Mouse (Mus musculus): ENCODE measurements at regions not wholly inside any gene's neighbourhood (a gene's known extent, or its start where the extent isn't known, plus 50 kb on each side); places are given as distances from the start of the nearest gene placed in this dataset.

DNA sequence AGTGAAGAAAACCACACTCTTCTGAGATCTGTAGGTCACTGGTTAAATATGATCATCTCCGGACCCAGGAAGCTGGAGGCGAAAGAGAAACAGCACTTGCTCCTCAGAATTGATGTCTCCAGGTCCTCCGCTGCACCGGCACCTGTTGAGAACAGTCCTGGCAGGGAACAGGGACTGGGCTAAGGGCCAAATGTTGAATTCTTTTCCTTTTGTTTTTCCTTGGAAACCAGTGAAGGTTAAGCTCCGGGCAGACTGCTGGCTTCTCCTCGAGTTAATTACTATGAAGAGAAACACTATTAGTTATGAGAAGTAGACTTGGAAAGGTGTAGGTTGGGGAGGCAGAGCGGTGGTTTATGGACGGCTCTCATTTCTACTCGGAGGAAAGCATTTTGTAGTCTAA lies 242.7 kb downstream of the Rngtt start:
- peak; percentile 40 for DNase-seq

DNA sequence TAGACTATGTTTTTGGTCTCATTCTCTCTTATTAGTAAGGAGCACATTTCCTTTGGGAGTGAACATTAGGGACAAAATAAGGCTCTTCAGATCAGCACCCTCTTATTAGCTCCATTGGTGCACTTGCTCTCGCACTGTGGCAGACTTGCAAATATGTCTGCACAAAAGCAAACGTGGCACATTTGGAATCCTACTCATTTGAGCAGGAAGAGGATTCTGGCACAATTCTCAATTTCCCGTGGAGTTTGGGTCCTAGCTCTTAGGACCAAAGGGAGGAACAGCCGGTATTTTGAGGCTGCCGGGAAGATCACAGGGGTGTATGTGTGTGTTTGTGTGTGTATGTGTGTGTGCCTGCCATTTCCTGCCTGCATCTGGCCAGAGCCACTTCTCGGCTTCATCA lies 244.5 kb downstream of the Rngtt start:
- DNase-seq = no peak

DNA sequence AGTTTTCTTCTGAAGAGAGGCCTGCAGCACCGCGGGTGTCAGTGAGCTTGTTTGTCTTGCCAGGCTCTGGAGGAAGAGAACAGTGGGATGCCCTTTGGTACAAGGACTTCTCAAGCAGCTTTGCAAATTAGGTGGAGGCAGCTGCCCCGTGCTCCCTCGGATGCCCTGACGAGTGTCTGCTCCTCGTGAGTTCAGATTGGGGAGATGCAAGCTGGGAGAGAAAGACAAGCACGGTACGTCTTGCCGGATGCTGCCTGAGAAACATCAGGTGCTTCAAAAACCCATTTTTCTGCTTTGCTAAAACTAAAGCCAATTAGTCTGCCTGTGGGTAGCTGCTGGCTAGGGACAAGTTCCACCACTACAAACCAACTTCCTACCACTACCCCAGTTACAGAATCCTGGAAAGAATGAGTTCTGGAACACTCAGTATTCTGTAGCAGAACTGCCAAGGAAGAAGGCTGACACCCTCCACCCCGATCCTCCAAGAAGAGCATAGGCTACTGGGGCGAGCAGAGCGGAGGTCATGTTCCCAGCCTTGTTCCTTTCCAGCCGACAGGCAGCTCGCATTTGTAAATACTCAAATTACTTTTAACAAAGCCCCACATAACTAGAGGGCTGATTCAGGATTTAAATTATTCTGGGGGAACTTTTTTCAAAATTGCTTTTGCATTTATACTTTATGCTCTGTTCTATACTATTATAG lies 245.3 kb downstream of the Rngtt start:
- no peak for DNase-seq

DNA sequence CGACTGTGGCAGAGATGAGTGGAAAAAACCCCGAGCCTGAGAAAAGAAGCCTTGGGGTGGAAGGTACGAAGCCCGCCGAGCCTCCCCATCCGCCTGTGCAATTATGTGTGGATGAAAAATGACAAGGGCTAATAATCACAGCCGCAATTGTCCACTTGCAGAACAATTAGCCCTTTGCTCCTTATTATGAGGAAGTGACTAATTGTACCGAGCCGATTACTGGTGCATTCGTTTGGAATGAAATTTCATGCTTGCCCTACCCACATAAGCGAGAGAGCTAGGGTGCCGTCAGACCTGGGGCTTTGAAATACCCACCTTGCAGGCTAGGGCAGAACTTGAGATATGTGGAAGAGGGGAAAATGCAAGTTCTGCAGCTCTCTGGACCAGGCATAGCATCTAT lies 245.9 kb downstream of the Rngtt start:
- no peak for DNase-seq

DNA sequence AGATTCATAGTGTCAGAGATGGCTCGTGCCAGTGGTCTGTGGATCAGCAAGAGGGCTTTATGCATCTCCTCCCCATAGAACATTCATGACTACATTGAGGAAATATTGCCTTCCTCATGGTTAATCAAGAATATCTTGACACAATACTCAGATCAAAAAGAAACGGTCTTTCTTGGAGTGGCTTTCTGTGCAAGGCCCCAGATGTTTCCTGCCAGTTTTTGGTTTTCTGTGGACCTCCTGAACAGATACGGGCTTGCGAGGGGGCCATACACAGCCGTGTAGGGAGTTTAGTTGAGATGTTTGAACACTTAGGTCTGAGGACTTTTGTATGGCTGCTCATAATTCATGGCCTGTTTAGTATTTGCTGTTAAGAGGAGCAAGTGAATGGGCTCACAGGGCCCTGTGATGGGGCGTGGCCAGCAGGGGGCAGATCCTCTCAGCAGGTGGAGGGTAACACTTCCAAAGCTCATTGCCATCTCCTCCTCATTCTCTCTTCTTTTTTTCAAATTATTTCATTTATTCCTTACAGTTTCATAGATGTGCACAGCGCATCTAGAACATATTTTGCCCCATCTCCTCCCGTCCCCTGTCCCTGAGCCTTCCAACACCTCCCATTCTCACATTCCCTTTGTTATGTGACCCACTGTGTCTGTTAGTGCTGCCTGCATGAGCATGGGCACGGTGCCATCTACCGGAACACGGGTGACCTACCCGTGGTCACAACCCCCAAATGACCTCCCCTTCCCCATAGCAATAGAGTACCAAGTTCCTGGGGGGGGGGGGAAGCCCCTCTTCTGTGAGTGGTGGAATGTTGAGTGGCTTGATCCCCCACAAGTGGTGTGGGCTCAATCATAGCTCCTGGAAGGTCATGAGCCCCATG lies 246.8 kb downstream of the Rngtt start:
- peak; percentile 45 for DNase-seq

DNA sequence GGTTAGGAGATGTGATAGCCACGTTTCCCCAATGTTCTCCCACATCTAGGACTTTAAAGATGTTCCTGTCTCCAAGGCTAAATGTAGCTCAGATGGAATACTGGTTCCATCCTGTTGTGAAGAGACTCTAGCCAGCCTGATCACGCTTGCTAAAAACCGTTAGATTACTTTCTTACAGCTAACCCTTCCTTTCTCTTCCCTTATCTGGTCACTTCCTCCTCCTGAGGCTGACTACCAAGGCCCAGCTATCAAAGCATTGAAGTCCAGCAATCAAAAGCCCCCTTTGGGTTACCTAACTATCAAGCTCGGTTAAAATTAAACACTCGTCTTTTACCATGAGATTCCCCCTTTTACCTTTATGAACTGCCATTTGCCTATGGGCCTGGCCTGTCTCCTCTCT lies 260.2 kb downstream of the Rngtt start:
- no peak for DNase-seq

DNA sequence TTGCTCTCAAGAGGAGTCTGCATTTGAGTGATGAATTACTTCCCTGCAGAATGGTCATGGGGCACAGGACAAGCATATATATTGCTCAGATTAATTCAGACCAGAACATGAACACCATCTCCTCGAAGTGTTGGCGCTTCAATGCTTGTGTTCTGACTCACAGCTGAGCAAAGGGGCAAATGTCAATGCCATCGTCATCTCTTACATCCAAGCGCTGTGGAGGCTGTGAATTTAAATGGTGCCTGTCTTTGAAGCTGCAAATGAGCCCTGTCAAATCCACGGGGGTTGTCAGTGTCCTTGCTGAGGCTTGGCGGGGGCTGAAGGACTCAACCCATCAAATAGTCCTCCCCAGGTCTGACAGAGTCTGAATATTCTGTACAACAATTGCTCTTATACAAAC lies 261.2 kb downstream of the Rngtt start:
- peak; percentile 31 for DNase-seq

DNA sequence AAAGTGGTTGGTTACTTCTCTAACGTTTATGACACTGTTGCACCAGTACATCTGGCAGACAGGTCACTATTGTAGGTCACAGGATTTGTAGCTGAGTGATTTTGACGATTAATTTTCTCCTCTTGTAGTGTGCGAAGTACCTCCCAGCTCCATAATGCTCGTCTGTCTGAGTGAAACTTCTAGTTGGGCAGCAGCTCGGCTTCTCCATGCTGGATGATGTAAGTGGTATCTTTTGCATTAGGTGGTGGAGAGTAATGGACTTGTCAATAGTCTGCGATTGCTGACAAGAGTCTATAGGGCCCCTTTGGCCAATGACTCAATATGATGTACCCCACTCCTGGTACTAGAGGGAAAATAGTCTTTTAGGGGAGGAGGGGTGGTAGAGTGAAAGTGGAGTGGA lies 267.5 kb downstream of the Rngtt start:
- DNase-seq = no peak

DNA sequence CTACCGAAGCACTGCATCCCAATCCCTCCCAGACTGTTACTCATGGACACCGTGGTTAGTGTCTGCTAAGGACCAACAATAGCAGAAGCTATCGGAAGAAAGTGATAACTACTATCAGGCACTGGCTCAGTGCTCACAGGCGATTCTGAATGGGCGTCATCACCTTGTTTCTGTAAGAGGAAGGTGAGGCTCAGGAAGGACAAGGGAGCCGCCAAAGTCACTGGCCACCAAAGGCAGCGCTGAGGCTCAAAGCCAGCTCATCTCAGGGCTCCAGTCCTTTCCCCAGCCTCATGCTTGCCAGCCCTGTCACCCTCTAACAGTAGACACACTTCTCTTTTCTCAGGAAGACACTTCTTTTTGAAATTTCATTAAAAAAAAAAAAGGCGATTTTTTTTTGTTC lies 270.4 kb downstream of the Rngtt start:
- DNase-seq = no peak

DNA sequence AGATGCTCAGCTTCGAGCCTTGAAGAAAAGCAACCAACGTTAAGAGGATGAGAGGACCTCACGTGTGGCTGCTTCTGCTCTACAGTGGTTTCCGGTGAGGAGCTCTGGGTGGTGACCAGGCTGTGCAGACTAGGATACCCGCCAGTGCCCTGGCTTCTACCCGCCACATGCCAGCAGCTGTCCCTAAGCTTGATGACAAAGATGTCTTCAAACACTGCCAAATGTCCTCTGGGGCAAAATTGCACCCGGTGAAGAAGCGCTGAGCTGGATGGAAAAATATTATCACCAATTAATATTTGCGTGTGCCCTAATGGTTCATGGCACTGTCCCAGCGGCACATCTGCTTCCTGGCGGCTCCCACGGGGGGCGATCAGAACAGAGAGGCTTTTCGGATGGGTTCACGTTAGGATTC lies 271.1 kb downstream of the Rngtt start:
- no peak for DNase-seq

DNA sequence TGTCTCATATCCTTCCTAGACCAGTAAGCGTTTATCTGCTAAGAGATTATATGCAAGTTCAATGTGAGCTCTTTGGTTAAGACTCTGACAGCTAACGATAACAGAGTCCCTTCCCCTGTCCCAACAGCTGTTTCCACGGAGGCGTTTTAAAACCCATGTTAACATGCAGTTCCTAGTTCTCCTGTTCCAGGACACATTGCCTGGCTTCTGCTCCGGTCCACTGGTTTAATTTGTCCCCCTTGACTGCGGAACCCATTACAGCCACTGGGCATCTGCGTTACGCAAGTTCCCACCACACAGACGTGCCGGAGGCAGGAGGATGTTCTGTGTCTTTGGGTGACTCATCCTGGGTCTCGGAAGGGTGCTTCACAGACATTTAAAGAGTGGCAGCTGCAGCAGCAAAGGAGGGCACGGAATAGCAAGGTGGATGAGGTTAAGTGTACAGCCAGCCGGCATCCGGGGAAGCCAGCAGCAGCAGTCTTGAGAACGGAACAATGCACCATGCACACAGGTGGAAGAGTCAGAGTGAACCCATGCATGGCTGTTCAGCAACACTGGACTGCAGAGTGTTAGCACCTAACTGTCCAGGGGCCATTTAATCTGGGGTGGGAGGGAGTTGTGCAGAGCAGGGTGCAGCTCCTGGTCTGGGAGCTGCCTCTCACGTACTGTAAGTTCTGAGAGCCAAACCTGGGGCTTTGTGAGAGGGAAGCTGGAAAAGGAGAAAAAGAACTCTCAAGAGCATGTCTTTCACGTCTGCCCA lies 271.8 kb downstream of the Rngtt start:
- no peak for DNase-seq

DNA sequence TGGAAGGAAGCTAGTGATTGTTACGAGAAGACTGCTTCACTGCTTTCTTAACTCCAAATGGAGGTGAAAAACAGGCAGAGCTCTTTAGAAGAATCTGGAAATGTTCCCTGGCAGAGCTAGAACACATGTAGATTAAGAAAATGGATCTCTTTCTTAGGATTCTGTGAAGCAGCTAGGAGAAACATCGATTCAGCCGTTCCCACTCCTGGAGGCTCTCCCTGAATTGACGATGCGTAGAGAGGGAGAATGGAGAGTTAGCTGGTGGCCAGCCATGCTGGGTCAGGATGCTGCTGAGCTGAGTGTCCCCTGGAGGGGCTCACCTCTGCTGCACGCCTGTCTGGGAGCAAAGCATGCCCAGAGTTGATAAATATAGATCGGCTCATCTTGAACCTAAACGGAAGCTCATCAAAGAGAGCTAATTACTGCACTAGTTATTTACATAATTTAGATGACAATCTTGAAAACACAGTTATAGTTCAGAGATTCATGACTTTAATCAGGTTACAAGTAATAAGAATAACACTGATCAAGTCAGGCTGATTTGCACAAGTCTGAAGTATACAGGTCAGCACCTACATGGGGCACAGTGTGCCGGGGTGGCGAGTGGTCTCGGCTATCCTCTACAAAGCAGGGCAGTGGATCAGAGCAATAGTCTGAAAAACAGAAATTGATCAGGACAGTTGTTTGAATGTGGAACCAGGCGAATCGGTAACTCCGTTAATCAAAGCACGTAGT lies 273.0 kb downstream of the Rngtt start:
- no peak for DNase-seq

DNA sequence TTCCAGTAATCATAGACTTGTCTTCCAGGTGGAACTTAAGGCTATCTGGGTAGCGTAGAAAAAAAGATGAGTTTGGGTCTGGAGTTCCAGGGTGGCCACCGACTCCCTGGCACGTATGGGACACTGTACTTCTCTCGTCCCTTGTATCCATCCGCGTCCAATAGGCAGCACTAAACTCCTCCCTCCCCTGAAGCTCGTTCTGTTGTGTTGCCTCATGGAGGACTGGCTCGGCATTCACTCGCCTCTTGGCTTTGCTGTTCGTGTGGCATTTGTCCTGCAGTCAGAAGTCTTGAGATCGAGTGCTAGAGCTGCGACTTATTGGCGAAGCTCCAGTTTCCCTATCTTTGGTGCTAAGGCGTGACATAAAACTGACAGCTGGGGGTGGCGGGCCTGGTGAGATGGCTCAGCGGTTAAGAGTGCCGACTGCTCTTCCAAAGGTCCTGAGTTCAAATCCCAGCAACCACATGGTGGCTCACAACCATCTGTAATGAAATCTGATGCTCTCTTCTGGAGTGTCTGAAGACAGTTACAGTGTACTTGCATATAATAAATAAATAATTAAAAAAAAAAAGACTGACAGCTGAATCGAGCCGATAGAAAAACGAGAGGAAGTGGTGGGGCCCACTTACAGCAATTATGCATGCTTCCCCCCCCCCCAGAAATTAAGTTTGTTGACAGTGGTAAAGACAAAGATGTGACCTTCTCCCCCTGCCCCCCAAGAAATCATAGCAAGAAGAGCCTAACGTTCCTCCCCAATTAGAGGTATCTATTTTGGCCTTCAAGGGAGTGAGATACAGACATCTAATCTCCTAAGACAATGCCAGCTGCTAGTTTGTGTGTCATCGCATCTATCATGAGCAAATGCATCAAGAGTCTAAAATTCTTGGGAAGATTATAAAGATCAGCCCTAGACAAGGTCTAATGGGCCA lies 274.1 kb downstream of the Rngtt start:
- DNase-seq = no peak

DNA sequence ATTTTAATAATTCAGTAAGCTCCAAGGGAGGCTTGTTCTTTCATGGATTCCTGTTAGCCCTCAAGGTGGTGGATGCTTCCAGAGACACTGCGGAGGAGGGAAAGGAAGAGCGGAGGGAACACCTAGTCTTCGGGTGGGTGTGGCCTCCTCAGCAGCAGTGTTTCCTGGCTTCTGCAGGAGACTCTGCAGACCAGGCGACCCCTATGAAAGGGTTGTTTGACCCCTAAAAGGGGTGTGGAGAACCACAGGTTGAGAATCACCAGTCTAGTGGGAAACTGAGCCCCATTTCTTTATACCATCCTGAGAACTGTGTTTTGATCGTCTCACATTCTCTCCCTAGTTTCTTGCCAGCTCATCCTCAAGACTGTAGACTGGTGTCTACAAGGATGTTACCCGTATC lies 275.7 kb downstream of the Rngtt start:
- DNase-seq = no peak

DNA sequence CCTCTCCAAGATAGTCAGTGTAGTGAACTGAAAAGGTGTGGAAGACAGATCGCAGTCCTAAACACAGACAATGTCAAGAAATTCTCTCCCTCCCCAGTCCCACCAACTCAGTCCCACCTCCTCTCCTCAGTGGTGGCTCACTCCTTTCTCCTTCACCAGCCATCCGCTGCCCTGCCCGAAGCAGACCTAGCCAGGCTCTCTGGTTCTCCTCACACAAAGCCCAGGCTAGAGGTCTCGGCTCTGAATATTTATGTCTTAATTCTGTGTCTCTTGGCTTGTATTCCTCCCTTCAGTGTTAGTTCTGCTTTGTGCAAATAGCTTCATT lies 276.1 kb downstream of the Rngtt start:
- DNase-seq = no peak

DNA sequence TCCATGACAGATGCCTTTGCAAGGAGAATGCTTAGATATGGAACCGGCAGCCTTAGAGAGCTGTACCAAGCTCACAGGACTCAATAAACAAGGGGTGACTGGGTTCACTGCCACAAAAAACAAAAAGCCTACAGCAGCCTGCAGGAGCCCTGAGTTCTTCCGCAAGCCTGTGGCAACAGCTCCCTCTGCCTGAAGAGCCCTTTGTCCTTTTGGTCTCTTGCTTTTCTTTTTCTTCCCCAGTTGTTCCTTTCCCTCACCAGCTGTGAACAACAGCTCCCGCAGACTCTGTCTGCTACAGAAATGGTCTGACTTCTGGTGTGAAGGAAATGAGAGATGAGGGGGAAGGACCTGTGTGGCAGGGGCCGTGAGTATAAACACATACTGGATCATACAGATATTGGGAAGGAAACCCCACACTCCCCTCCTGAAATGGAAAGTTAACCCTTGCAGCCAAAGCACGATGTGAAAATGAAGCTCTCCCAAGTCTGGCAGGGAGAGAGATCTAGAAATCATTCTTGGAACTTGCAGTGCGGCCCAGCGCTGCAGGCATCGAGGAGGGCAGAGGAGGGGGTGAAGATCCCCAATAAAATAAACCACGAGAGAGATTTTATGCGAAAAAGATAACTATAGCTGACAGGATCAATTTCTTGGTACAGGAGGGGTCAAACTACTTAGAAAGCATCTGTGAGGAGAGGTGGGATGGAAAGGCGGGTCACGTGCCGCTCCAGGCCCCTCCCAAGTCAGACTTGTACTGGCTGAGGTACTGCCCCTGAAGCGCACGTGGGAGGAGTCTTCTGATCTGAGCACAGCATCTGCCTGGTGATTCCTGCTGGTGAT lies 276.7 kb downstream of the Rngtt start:
- DNase-seq = peak; percentile 51

DNA sequence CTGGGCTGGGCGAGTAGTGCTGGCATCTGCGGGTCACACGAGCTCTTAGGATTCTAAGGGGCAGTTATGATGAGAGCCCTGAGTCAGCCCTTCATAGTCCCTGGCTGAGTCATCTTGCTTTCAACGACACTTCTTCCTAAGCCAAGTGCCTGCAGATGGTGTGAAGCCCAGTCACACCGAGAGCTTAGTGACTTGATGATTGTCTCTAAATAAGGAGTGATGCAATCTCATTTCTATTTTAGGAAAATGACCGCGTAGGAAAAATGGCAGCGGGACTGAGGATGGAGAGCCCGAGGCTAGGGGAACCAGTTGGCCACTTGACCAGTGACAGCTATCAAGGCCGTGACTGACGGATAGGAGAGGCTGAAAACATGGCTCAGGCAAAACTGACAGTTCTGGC lies 277.6 kb downstream of the Rngtt start:
- DNase-seq = no peak

DNA sequence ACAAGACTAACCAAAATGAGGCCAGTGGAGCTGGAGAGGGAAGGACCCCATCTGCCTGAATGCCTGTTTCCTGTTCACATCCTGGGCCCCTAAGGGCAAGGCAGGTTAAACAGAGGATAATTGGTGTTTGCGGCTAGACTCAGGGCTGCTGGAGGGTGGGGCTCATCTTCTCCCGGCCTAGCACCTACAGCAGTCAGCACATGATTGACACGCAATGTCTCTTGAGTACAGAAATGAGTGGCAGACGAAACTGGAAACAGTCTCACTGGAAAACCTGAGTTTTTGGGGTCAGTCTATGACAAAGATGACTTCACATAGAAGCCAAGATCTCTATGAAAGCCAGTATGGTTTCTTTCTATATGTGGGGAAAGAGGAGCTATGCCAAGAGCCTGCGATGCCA lies 278.0 kb downstream of the Rngtt start:
- no peak for DNase-seq

DNA sequence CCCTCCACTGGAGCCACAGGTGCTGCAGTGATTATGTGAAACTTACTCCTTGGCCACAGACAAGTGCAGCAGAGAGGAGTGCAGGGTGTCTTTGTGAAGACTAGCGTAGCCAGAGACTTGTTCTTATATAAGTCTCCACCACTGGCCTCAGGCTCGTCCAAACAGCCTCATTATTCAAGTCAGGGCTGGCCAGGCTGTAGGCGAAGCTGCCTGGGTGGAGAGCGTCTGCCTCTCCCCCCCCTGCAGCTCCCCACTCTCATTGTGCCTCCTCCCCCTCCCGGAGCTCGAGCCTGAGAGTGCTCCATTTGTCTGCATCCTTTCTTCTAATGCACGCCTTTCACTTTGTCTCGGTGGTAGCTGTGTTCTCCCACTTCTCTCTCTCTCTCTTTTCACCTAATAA lies 279.1 kb downstream of the Rngtt start:
- DNase-seq = no peak

DNA sequence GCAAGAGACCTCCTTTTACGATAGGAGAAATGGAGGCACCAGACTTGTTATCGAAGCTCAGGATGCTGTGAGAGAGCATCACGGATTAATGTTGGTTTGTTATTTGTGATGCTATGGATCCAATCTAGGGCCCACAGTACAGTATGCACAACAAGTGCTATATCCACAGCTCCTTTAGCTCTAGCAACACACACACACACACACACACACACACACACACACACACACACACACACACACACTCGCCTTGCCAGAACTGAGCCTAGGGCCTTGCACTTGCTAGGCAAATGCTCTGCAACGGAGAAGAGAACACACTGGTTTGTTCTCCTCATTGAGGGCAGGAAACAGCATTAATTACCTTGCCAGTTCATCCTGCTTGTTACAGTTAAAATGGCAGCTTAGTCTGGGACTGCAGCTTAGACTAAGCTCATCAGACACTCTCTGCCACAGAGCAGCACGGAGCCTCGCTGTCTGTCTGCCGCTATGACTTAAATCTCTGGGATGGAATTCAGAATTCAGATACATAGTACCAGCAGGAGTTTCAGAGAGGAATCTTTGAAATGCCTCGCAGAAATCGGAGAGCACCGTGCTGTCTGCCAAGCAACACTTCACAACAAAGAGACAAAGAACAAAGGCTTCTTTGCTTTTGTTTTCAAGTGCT lies 285.0 kb downstream of the Rngtt start:
- no peak for DNase-seq

Data from adrenal gland, postnatal 10 days (tissue).